Mouse (Mus musculus) megakaryocyte progenitor cell, adult 5-6 weeks (primary cell): ENCODE measurements around the gene Gucd1. TPM values are rescaled to one million over a fixed set of nuclear protein-coding genes. Genes with fewer than 3 reads are reported as not detected.
A peak's percentile ranks its signal among the peaks of the same experiment; 100 is the strongest.
"Not testable (repeated sequence)": the region's sequence is repeated elsewhere in the genome, so short reads cannot be mapped to it uniquely, and the experiment has no call there.

Source experiments
- ATAC-seq: replicated peaks from 2 replicates; pipeline ENCODE4 v1.8.0; 2016; ENCODE audit warnings: mild to moderate bottlenecking, moderate TSS enrichment, inconsistent platforms; ENCODE audit not compliant: poor library complexity
- total RNA-seq, 2 experiments: library from RNA; stranded (forward) in 1 of 2; stranded (reverse) in 1 of 2; fragments of 157-497, 149-512 nt in 1 of 2; fragments of 200-1000 nt in 1 of 2; gene quantifications; 2 replicates each; pipeline versions ENCODE4 v1.2.3 to v1.2.4; 2015 to 2017

Gucd1 gene
- total RNA-seq, 2 experiments from 2014 or later, result 7.3 to 11.2 TPM

- peak; percentile 94 for ATAC-seq
These were observed 120.8 kb downstream of the Gucd1 start for GRCm38 (mm10) chr10:75396966-75397365.

GRCm38 (mm10) chr10:75394796-75395195 lies 123.0 kb downstream of the Gucd1 start:
- no peak for ATAC-seq

DNA sequence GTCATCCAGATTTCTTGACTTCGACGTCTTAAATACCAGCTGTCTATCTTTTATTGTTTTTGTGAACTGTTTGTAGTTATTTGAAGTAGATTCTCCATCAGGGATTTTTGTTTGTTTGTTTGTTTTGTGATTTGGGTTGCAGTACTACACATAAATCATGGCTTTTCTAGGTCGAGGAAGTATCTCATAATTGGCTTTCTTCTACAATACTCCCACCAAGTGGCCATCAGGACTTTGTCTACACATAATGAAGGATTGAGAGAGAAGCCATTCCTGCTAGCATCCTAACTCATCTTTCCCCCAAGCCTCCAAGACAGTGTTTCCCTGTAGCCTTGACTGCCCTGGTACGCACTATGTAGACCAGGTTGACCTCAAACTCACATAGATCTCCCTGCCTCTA lies 126.9 kb downstream of the Gucd1 start:
- ATAC-seq, result no peak

DNA sequence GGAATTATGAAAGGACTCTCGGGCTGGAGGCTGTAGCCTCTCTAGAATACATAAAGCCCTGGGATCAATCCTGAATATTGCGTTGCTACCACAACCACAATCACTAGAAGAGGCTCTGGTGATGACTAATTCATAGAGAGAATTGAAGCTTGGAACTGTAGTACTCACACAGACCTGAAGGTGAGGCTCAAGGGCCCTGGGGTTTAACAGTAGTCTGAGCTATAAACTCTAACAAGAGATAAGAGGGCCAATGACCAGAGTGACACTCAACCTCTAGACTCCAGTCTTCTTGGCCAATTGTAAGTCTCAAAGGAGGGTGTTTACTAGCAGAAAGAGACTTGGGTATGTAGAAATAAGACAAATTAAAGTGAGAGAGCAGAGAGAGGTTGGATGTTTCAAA lies 127.6 kb downstream of the Gucd1 start:
- peak; percentile 58 for ATAC-seq

GRCm38 (mm10) chr10:75378688-75379087 lies 139.1 kb downstream of the Gucd1 start:
- no peak for ATAC-seq

DNA sequence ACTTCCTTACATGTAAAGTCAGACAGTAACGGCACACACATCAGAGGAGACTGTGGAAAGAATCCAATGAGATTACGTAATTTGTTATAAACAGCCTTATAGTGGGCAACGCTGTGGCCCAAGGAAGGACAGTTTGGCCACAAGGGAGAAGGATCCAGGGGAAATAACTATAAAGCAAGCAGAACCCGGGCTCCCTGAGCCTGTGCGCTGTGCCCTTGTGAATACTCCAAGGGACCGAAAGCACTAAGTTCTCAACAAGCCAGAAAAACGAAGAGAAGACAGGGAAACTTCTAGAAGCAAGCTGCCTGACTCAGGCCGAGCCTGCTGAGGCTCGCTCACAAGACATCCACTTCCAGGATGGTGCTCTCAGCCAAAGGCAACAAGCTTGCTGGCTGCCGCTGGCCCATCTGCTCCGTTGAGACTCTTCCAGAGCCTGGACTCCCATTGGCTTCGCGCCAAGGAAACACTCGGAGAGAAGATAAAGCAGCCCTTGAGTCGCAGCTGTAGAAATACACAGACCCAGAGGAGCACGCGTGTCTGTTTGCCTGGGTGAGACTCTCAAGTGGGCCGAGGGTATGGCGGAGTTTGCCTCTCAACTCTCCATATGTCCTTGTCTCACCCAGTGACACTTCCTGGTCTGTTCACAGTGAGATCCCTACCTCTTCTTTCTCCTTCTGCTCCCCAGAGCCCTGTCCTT lies 144.0 kb downstream of the Gucd1 start:
- ATAC-seq, result peak; percentile 90

DNA sequence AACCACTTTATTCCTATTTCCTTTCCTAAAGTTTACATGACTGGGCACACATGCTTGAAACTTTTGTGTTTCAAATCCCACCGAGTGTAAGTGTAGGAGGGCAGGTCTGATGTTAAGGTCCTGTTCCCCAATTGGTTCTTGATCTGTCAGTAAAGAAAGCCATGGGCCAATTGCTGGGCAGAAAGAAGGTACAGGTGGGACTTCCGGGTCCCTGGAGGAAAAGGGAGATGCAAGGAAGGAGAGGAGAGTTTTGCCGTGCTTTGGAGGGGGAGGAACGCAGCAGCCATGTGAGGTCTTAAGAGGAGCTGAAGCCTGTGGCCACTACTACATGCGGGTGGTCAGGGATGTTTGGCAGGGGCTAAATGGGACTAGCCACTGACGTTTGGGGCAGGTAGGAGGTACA lies 152.5 kb downstream of the Gucd1 start:
- peak; percentile 85 for ATAC-seq

GRCm38 (mm10) chr10:75364796-75365195 lies 153.0 kb downstream of the Gucd1 start:
- ATAC-seq, result peak; percentile 26; the same call in 1 of the 2 replicates

DNA sequence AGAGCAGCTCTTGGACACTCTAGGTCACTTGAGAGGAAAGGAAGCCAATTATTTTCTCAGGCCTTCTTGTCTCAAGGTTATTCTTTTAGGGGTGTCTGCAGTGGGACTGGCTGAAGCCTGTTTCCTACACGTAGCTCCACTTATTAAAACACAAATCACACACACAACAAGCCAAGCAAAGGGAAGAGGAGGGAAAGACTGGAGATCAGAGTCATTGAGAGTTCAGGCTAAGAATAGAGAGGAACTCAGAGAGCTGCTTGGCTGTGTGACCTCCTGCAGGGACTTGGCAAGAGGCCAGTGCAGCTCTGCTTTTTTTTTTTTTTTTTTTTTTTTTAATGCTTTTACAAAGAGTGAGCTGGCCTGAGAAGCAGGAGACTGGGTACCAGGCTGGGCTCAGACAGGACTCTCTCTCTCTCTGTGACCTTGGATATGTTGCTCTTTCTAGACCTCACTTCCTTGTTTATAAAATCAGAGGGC lies 153.5 kb downstream of the Gucd1 start:
- 0 out of 2 replicates have a peak, but pooled peaks have one; percentile 37 for ATAC-seq

DNA sequence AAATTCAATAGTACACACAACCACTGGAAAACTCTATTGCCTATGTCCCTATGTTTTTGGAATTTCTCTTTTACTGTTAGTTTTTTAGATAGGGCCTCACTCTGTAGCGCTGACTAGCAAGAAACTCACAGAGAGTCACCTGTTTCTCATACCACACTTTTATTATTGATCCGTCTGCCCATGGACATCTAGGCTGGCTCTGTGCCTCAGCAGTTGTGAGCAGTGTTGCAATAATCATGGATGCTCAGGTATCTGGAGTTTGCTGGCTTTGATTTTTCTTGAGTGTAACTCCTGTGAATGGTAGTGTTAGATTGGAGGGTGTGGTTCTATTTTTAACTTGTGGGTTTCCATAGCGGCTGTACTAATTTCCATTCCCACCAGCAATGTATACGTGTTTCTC lies 162.4 kb downstream of the Gucd1 start:
- no peak for ATAC-seq

DNA sequence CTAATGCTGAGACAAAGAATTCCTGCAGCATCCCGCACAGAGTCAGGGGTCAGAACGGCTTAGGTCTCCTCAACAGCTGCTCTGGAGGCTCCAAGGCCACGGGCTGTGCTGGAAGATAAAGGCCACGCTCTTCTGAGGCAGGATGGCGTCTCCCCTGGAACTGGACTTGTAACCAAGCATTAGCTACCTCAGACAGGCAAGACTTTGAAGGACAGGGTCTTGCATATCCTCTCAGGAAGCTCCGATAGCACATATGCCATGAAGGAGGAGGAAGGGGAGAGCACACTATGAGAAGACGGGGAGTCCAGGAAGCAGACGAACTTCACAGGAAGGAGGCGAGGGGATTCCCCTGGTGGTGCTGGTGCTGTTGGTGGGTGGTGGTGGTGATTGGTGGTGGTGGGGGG lies 163.9 kb downstream of the Gucd1 start:
- ATAC-seq, result not testable (repeated sequence)

GRCm38 (mm10) chr10:75352541-75352940 lies 165.2 kb downstream of the Gucd1 start:
- no peak for ATAC-seq

- ATAC-seq, result no peak
These were observed 167.2 kb downstream of the Gucd1 start for GRCm38 (mm10) chr10:75350564-75350963.

DNA sequence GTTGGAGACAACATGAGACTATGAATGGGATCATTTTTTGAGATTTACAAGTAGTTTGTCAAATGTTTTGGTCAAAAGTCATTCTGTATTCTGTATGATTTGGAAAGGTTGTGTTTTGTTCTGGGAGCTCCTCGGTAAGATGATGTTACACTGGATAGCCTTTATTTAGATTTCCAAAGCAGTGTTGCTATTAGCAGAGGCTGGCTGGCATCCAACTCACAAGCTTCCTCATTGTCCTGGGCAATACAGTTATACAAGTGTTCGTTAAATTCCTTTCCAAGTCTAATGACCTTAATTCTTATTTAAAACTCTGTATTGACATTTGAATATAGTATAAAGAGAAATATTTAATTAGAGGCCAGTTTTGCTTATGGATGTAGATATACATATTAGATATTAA lies 172.5 kb downstream of the Gucd1 start:
- no peak for ATAC-seq

DNA sequence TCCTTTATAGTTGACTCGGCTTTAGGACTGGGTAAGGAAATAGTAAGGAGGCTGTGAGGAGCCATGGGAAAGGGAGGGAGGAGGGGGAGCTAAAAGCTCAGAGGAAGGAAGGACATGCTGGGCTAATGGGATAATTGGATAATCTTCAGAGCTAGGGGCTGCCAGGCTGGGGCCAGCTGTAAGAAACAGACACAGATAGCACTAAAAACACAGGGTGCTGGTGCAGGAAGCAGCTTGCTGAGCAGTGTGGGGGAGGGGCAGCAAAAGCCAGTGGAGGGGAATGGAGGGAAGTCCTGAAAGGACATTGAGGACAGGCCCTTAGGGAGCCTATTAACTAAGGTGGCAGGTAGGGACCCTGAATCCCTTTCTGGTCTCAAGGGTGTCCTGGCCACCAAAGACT lies 173.2 kb downstream of the Gucd1 start:
- not testable (repeated sequence) for ATAC-seq

- ATAC-seq, result 0 out of 2 replicates have a peak, but pooled peaks have one; percentile 46
These were observed 175.8 kb downstream of the Gucd1 start for GRCm38 (mm10) chr10:75341936-75342335.

GRCm38 (mm10) chr10:75339377-75339776 lies 178.4 kb downstream of the Gucd1 start:
- ATAC-seq, result no peak

DNA sequence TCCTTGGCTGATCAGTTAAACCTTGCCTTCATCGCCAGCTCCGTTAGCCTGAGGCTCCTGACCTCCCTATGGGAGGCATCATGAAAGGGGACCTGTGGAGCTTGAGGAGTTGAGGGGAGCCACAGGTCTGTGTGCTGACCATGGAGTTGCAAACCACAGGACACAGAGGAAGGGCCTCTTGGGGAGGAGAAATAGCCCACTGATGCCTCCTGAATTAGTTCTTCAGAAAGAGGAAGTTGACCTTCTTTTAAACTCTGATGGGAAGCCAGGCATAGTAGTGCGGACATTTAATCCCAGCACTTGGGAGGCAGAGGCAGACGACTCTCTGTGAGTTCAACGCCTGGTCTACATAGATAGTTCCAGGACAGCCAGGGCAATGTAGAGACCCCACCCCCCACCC lies 178.9 kb downstream of the Gucd1 start:
- peak; percentile 74 for ATAC-seq

DNA sequence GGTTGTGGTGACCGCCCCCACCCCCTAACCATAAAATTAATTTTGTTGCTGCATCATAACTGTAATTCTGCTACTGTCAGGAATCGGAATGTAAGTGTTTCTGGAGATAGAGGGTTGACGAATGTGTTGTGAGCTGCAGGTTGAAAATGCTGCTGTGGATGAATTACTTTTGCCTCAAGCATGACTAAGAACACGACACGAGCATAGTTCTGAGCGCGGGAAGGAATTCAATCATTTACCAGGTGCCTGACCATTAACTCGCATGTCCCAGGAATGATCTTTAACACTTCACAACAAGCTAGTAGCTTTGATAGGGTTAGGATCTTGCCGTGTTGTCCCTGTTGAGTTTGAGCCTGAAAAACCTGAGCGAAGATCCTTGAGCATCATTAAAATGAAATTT lies 180.5 kb downstream of the Gucd1 start:
- no peak for ATAC-seq

DNA sequence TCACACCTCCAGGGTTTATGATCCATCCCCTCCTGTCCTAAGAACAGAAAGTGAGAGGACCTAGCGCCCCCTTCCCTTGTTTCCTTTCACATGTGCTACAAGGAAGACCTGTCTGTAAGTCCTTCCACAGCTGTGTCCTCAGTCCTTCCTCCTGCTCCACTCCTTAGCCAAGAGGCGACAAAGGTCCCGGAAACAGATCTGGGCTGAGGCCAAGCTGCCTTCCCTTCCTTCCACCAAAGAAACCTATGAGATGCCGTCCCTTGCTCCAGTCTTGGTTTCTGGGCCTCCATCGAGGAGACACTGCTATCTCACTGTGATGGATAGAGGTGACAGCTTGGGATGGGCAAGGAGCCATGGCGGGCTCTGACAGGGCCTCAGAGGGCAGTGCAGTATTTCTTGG lies 182.7 kb downstream of the Gucd1 start:
- ATAC-seq, result no peak

- no peak for ATAC-seq
These were observed 183.6 kb downstream of the Gucd1 start for GRCm38 (mm10) chr10:75334175-75334574.

GRCm38 (mm10) chr10:75333176-75333776 lies 184.5 kb downstream of the Gucd1 start:
- no peak for ATAC-seq
